8 mouse cellular contexts compared by ENCODE assay signal in genomic region chr8:34392981-34393828, GRCm38 (mm10).
DNase-seq lines count a peak whose midpoint lies in the region; ATAC-seq and TF ChIP-seq lines count a peak whose summit lies in the region.

No protein-coding gene starts in this region.

- TF ChIP-seq EP300 in lung, postnatal 0 days (IDR thresholded peaks at IDR 0.05) = no peak

- peaks cover 34% of the 10 kb centered on the region for H3K4me1 ChIP-seq in forebrain, embryonic 16.5 days (replicated peaks; ENCODE audit: control insufficient read depth, insufficient read depth, low read length)
- H3K4me1 ChIP-seq in midbrain, embryonic 16.5 days (ENCODE audit: control insufficient read depth, insufficient read depth, low read length) = peaks cover 28% of the 10 kb centered on the region
- no peaks in the 10 kb centered on the region for H3K4me1 ChIP-seq in lung, postnatal 0 days (ENCODE audit: insufficient read depth, low read depth, low read length)

- ATAC-seq in forebrain, embryonic 16.5 days = peak; percentile 77
- ATAC-seq in midbrain, embryonic 16.5 days = 0 out of 2 replicates have a peak, but pooled peaks have one; percentile 23
- ATAC-seq in lung, postnatal 0 days = no peak

- no peaks in the 10 kb centered on the region for H3K36me3 ChIP-seq in forebrain, embryonic 16.5 days (ENCODE audit: control insufficient read depth, insufficient read depth)
- H3K36me3 ChIP-seq in midbrain, embryonic 16.5 days (ENCODE audit: control insufficient read depth, insufficient read depth, low read length) = no peaks in the 10 kb centered on the region
- H3K36me3 ChIP-seq in lung, postnatal 0 days (ENCODE audit: insufficient read depth, low read length) = no peaks in the 10 kb centered on the region

- WGBS in forebrain, embryonic 16.5 days = 63% methylated on average over 15 of the region's 15 CpGs
- WGBS in midbrain, embryonic 16.5 days = 76% methylated on average over 15 of the region's 15 CpGs
- 80% methylated on average over 15 of the region's 15 CpGs for WGBS in lung, postnatal 0 days

- H3K9me3 ChIP-seq in forebrain, embryonic 16.5 days (ENCODE audit: control insufficient read depth, low read length) = 0 out of 2 replicates have a peak, but pooled peaks cover 4% of the 10 kb centered on the region
- H3K9me3 ChIP-seq in midbrain, embryonic 16.5 days (replicated peaks; ENCODE audit: control insufficient read depth, low read length, poor library complexity, severe bottlenecking) = no peaks in the 10 kb centered on the region
- no peaks in the 10 kb centered on the region for H3K9me3 ChIP-seq in lung, postnatal 0 days (ENCODE audit: low read length)

- DNase-seq in cerebellum, adult 9-11 months = peak; percentile 82
- peak; percentile 53 for DNase-seq in layer of hippocampus, adult 9-10 months (ENCODE audit: low spot score)
- no peak for DNase-seq in lung, postnatal 0 days (ENCODE audit: low spot score)
- no peak for DNase-seq in kidney, postnatal 10 days
- DNase-seq in adrenal gland, adult 2 months = no peak
- DNase-seq in ovary, postnatal 10 days (ENCODE audit: low spot score) = no peak

- no peak for TF ChIP-seq CTCF in lung, postnatal 0 days (IDR thresholded peaks at IDR 0.05)

- no peak overlapping the region; the same call in 1 of the 2 replicates for H3K9ac ChIP-seq in forebrain, embryonic 16.5 days (replicated peaks; ENCODE audit: low read depth, low read length)
- H3K9ac ChIP-seq in midbrain, embryonic 16.5 days (ENCODE audit: low read depth, low read length) = no peak overlapping the region
- no peak overlapping the region for H3K9ac ChIP-seq in lung, postnatal 0 days (replicated peaks; ENCODE audit: low read depth)

- H3K4me3 ChIP-seq in forebrain, embryonic 16.5 days (replicated peaks; ENCODE audit: low read length) = no peak overlapping the region
- H3K4me3 ChIP-seq in midbrain, embryonic 16.5 days (ENCODE audit: low read depth, low read length) = no peak overlapping the region
- no peak overlapping the region for H3K4me3 ChIP-seq in lung, postnatal 0 days (ENCODE audit: low read depth, low read length)

- H3K4me2 ChIP-seq in forebrain, embryonic 16.5 days (ENCODE audit: low read length) = peak overlapping the region; percentile 24
- H3K4me2 ChIP-seq in midbrain, embryonic 16.5 days (ENCODE audit: low read length) = no peak overlapping the region
- no peak overlapping the region for H3K4me2 ChIP-seq in lung, postnatal 0 days (replicated peaks; ENCODE audit: low read depth, low read length)

- peak overlapping the region; percentile 81 for H3K27ac ChIP-seq in forebrain, embryonic 16.5 days (ENCODE audit: low read length)
- H3K27ac ChIP-seq in midbrain, embryonic 16.5 days (ENCODE audit: low read length) = peak overlapping the region; percentile 82
- no peak overlapping the region for H3K27ac ChIP-seq in lung, postnatal 0 days (ENCODE audit: low read length)

- H3K27me3 ChIP-seq in forebrain, embryonic 16.5 days (replicated peaks; ENCODE audit: control insufficient read depth, insufficient read depth, low read length) = no peaks in the 10 kb centered on the region
- no peaks in the 10 kb centered on the region for H3K27me3 ChIP-seq in midbrain, embryonic 16.5 days (ENCODE audit: control insufficient read depth, insufficient read depth, low read depth, low read length)
- no peaks in the 10 kb centered on the region for H3K27me3 ChIP-seq in lung, postnatal 0 days (replicated peaks; ENCODE audit: insufficient read depth, low read length)

Comparison
In these comparisons a context has a peak if more than half of its experiments do, and no peak if none do; other contexts are left out.
1. DNase-seq: peak in cerebellum, adult 9-11 months (single experiment) and layer of hippocampus, adult 9-10 months (single experiment); none in lung, postnatal 0 days (single experiment), kidney, postnatal 10 days (single experiment), adrenal gland, adult 2 months (single experiment) and ovary, postnatal 10 days (single experiment).